Mouse (Mus musculus) liver, embryonic 14.5 days (tissue): ENCODE data around the gene Sap18b.

Experiments used
- CTCF ChIP-seq: IDR thresholded peaks from 2 replicates; pipeline ENCODE4 v1.5.1; 2016; ENCODE audit warnings: antibody characterized with exemption, low read depth, control low read depth
- EP300 ChIP-seq: IDR thresholded peaks from 2 replicates; pipeline ENCODE4 v1.6.1; 2016; ENCODE audit warnings: antibody characterized with exemption, low read depth

- no peak for TF ChIP-seq CTCF
- TF ChIP-seq EP300, result no peak
Measured at GRCm38 (mm10) chr8:95805482-95805881, 19.7 kb upstream of the Sap18b start.
